Comparison of ENCODE assay signal across 10 mouse cellular contexts in genomic region chr13:63243586-63243985, GRCm38 (mm10).
DNase-seq lines count a peak whose midpoint lies in the region; ATAC-seq and TF ChIP-seq lines count a peak whose summit lies in the region.
"Had no signal": no experiment of that assay in that cellular context is flagged by ENCODE, and none has a peak within 500 bp of the region (broad histone marks: within the 10 kb centered on the region; RNA-seq: fewer than 3 reads in every experiment).

No protein-coding gene starts in this region.

- no peak for DNase-seq in layer of hippocampus, adult 2 months (ENCODE audit: low spot score in 2 of 2)
- DNase-seq in layer of hippocampus, postnatal 25 days (ENCODE audit: extremely low spot score in 1 of 2, low spot score in 1 of 2) = no peak
- DNase-seq in adipocyte (ENCODE audit: low spot score) = peak; percentile 52
- DNase-seq in right cerebral cortex, postnatal 36 days (ENCODE audit: low spot score in 2 of 2) = no peak
- DNase-seq in layer of hippocampus, postnatal 36 days = no peak
- DNase-seq: right cerebral cortex, postnatal 25 days had no signal

- no peaks in the 10 kb centered on the region for H3K9me3 ChIP-seq in heart, embryonic 12.5 days (replicated peaks)
- no peaks in the 10 kb centered on the region for H3K9me3 ChIP-seq in neural tube, embryonic 12.5 days
- H3K9me3 ChIP-seq: hindbrain, embryonic 15.5 days; midbrain, embryonic 12.5 days had no signal

- no peak for TF ChIP-seq CTCF in layer of hippocampus, adult 2 months (conservative IDR thresholded peaks at IDR 0.05)

- H3K4me1 ChIP-seq in heart, embryonic 12.5 days (replicated peaks) = peaks cover 64% of the 10 kb centered on the region
- H3K4me1 ChIP-seq in neural tube, embryonic 12.5 days = peaks cover 30% of the 10 kb centered on the region

- no peaks in the 10 kb centered on the region for H3K27me3 ChIP-seq in heart, embryonic 12.5 days (replicated peaks)
- no peaks in the 10 kb centered on the region for H3K27me3 ChIP-seq in neural tube, embryonic 12.5 days (replicated peaks)
- H3K27me3 ChIP-seq: hindbrain, embryonic 15.5 days had no signal

- no peak for ATAC-seq in heart, embryonic 12.5 days (ENCODE audit: insufficient number of reproducible peaks, low FRiP score)
- no peak for ATAC-seq in neural tube, embryonic 12.5 days (ENCODE audit: low FRiP score, low read depth)

- H3K4me2 ChIP-seq in heart, embryonic 12.5 days = peak overlapping the region; percentile 32
- H3K4me2 ChIP-seq in neural tube, embryonic 12.5 days (replicated peaks) = peak overlapping the region; percentile 35
- H3K4me2 ChIP-seq: hindbrain, embryonic 15.5 days; midbrain, embryonic 12.5 days had no signal

- H3K27ac ChIP-seq in layer of hippocampus, adult 2 months = peak overlapping the region; percentile 96; the same call in 1 of the 2 replicates
- H3K27ac ChIP-seq in heart, embryonic 12.5 days (ENCODE audit: poor library complexity, severe bottlenecking) = peak overlapping the region; percentile 15; the same call in 1 of the 2 replicates
- no peak overlapping the region for H3K27ac ChIP-seq in neural tube, embryonic 12.5 days
- H3K27ac ChIP-seq: hindbrain, embryonic 15.5 days; midbrain, embryonic 12.5 days had no signal

- H3K9ac ChIP-seq in heart, embryonic 12.5 days = peak overlapping the region; percentile 43; the same call in 1 of the 2 replicates
- no peak overlapping the region for H3K9ac ChIP-seq in neural tube, embryonic 12.5 days
- H3K9ac ChIP-seq: hindbrain, embryonic 15.5 days; midbrain, embryonic 12.5 days had no signal

- H3K36me3 ChIP-seq in heart, embryonic 12.5 days = peaks cover 23% of the 10 kb centered on the region
- no peaks in the 10 kb centered on the region for H3K36me3 ChIP-seq in neural tube, embryonic 12.5 days
- H3K36me3 ChIP-seq: hindbrain, embryonic 15.5 days; midbrain, embryonic 12.5 days had no signal

- WGBS in heart, embryonic 12.5 days = 70% methylated on average over 5 of the region's 5 CpGs
- 73% methylated on average over 5 of the region's 5 CpGs for WGBS in neural tube, embryonic 12.5 days

- peak overlapping the region; percentile 31 for H3K4me3 ChIP-seq in layer of hippocampus, adult 2 months
- no peak overlapping the region; the same call in 1 of the 2 replicates for H3K4me3 ChIP-seq in heart, embryonic 12.5 days
- no peak overlapping the region for H3K4me3 ChIP-seq in neural tube, embryonic 12.5 days
- H3K4me3 ChIP-seq: hindbrain, embryonic 15.5 days; midbrain, embryonic 12.5 days had no signal
